Mouse (Mus musculus): ENCODE data around the gene Tmem120b.

GRCm38 (mm10) chr5:123024312-123024711, 43.9 kb upstream of the Tmem120b start:
- no peak for TF ChIP-seq CTCF (IDR thresholded peaks at IDR 0.05)
- no peak for TF ChIP-seq EP300 (IDR thresholded peaks at IDR 0.05)

All from lung, postnatal 0 days (tissue).